Mouse (Mus musculus): ENCODE measurements around the gene 9430015G10Rik. TPM values are rescaled to one million over a fixed set of nuclear protein-coding genes. Genes with fewer than 3 reads are reported as not detected.
A peak's percentile ranks its signal among the peaks of the same experiment; 100 is the strongest.
"Not testable (repeated sequence)": the region's sequence is repeated elsewhere in the genome, so short reads cannot be mapped to it uniquely, and the experiment has no call there.

The 9430015G10Rik gene
- total RNA-seq, 2 experiments from 2014 or later = 30.7 to 34.7 TPM

DNA sequence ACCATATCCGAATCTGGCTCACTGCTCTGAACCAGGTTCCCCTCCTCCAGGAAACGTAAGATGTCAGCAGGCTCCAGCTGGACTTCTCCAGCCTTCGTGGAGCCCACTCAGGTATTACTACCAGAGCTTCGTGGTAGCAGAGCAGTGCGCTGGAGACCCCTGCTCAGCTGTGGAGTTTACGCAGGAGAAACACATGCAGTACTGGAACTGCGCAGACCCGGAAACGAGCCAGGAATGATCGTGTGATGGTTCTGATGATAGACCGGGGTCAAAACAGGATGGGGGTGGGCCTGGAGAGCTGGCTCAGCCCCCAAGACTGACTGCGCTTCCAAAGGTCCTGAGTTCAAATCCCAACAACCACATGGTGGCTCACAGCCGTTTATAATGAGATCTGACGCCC is 26.0 kb downstream of the 9430015G10Rik start:
- intact Hi-C loops (cut with DNase I) = no loop called here
- DNase-seq (ENCODE audit: extremely low spot score in 1 of 2, low spot score in 2 of 2) = no peak
- no peak for TF ChIP-seq CTCF (IDR thresholded peaks at IDR 0.05)
- Histone ChIP-seq H3K4me3 (no peak overlapping the region), H3K27ac (no peak overlapping the region)

- H3K4me3 ChIP-seq = no peak overlapping the region
- DNase-seq (ENCODE audit: extremely low spot score in 1 of 2, low spot score in 2 of 2) = no peak
- intact Hi-C loops (cut with DNase I) = no loop called here
- H3K27ac ChIP-seq = no peak overlapping the region
- no peak for TF ChIP-seq CTCF (IDR thresholded peaks at IDR 0.05)
Measured at GRCm38 (mm10) chr4:156136285-156137100, 26.7 kb downstream of the 9430015G10Rik start.

DNA sequence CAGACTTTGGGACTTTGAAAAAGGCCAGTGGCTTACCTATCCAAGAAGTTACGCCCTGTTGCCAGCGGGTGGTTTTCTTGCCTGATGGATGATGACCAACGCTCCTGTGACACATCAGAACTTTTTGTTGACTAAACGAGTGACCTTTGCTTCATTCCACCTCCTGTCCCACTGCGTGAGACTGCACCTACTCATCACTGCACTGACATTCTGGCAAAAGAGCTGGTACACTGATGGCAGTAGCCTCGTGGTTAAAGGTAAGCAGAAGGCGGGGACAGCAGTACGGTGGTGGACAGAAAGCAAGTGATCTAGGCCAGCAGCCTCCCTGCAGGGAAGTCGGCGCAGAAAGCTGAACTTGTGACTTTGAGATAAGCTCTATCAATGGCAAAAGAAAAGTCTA is 41.1 kb downstream of the 9430015G10Rik start:
- H3K27ac ChIP-seq; intact Hi-C loops (cut with DNase I); H3K4me3 ChIP-seq: not testable (repeated sequence)
- DNase-seq (ENCODE audit: extremely low spot score in 1 of 2, low spot score in 2 of 2) = peak in 1 of 2 experiments; percentile 1

DNA sequence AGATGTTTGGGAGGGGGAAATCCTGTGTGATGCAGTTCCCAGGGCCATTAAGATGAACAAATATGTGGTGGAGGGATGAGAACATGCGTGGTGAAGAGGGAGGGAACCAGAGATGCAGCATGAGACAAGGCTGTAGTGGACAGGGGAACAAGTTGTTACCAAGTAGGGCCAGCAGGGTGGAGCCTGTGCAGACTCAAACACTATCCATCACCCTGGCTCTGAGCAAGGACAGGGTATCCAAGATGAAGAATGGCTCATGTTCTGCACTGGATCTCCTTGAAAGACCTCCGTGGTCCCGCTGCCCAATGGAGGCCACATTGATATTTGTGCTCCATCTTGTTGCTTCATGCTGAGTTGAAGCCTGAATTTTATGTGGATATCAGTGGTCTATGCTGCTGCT is 45.0 kb downstream of the 9430015G10Rik start:
- no peak for TF ChIP-seq CTCF (IDR thresholded peaks at IDR 0.05)
- H3K4me3 ChIP-seq = no peak overlapping the region
- intact Hi-C loops (cut with DNase I) = no loop called here
- no peak overlapping the region for H3K27ac ChIP-seq
- peak in 1 of 2 experiments; percentile 3 for DNase-seq (ENCODE audit: extremely low spot score in 1 of 2, low spot score in 2 of 2)

DNA sequence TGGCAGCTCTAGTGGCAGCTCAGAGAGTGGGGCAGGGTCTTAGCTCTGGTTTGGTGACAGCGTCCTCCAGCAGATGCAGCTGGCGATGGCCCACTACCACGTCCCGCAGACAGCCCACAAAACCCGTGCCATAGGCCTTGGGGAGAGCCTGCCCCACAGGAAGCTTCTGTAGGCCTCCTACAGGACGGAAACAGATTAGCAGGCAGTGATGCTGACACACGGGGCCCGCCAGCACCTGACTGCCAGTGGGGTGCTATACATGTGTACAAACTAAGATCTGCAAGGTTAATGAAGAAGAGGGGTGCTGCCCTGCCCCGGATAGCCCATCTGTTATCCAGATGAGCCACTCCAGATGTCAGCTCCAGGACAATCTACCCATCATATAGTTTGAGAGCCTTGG is 56.7 kb downstream of the 9430015G10Rik start:
- peak in 1 of 2 experiments; percentile 7 for DNase-seq (ENCODE audit: extremely low spot score in 1 of 2, low spot score in 2 of 2)
- no peak overlapping the region for H3K27ac ChIP-seq
- intact Hi-C loops (cut with DNase I) = no loop called here
- no peak overlapping the region for H3K4me3 ChIP-seq
- TF ChIP-seq CTCF (IDR thresholded peaks at IDR 0.05) = peak; percentile 10; the same call in 1 of the 2 replicates

- no peak for TF ChIP-seq CTCF (IDR thresholded peaks at IDR 0.05)
- Histone ChIP-seq H3K27ac (no peak overlapping the region), H3K4me3 (no peak overlapping the region)
- intact Hi-C loops (cut with DNase I) = no loop called here
- DNase-seq (ENCODE audit: extremely low spot score in 1 of 2, low spot score in 2 of 2) = no peak
Measured at GRCm38 (mm10) chr4:156168611-156169010, 58.8 kb downstream of the 9430015G10Rik start.

DNA sequence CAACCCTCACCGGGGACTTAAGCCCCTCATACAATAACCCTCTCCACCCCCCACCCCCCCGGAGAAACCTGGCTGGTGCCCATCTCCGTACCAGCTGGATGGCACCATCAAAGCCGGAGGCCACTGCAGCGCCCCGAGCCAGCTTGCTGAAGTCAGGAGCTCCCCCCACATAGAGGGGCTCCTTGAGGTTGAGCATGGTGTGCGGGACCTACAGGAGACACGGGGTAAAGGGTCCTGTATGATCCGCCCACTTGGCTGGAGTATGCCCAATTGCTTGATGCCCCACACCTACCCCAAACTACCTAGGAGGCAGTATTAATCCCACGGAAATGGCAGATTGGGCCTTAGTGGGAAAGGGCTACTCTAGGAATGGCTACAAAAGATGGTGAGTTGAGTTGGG is 59.3 kb downstream of the 9430015G10Rik start:
- H3K4me3 ChIP-seq = no peak overlapping the region
- no peak for TF ChIP-seq CTCF (IDR thresholded peaks at IDR 0.05)
- no peak overlapping the region for H3K27ac ChIP-seq
- intact Hi-C loops (cut with DNase I) = no loop called here
- DNase-seq (ENCODE audit: extremely low spot score in 1 of 2, low spot score in 2 of 2) = no peak

DNA sequence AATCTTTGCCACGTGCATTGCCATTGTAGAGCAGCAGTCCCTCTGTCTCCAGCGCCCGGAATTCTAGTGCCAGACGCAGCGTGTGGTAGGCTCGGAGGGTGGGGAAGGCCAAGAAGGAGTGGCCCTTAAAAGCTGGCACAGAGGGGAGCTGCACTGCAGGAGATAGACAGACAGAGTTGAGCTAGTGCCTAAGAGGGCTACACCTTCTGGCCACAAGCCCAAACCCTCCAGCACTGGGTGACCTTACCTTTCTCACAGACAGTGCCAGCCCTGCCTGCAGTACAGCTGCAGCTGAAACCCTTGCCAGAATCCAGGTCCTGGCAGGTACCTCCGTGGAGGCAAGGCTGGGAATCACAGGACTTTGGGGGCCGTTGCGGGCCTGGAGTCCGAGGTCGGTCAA is 62.0 kb downstream of the 9430015G10Rik start:
- no peak for TF ChIP-seq CTCF (IDR thresholded peaks at IDR 0.05)
- DNase-seq (ENCODE audit: extremely low spot score in 1 of 2, low spot score in 2 of 2) = no peak
- Histone ChIP-seq H3K4me3 (no peak overlapping the region), H3K27ac (no peak overlapping the region)
- intact Hi-C loops (cut with DNase I) = no loop called here

Other genes with a start within 250 kb of the 9430015G10Rik start
- gene Tas1r3, start 246.6 kb upstream of the 9430015G10Rik start, total RNA-seq (2021) = under 1 TPM; 0.23 to 0.30 TPM
- gene Cptp, start 240.5 kb upstream of the 9430015G10Rik start, total RNA-seq (2021) = 10 to 100 TPM; 21.7 to 28.9 TPM
- 10 to 100 TPM; 37.3 to 41.1 TPM for gene Ints11, start 240.4 kb upstream of the 9430015G10Rik start, total RNA-seq (2021)
- gene Pusl1, start 218.2 kb upstream of the 9430015G10Rik start, total RNA-seq (2021) = 10 to 100 TPM; 55.0 to 61.2 TPM
- 100 to 1,000 TPM; 139 to 152 TPM for gene Acap3, start 218.2 kb upstream of the 9430015G10Rik start, total RNA-seq (2021)
- 10 to 100 TPM; 70.3 to 80.5 TPM for gene Ube2j2, start 166.2 kb upstream of the 9430015G10Rik start, total RNA-seq (2021)
- 10 to 100 TPM; 18.9 to 19.7 TPM for gene C1qtnf12, start 147.7 kb upstream of the 9430015G10Rik start, total RNA-seq (2021)
- 10 to 100 TPM in 1 of 2 experiments, 1 to 10 TPM in 1; 9.1 to 10.8 TPM for gene B3galt6, start 117.3 kb upstream of the 9430015G10Rik start, total RNA-seq (2021)
- gene Sdf4, start 117.1 kb upstream of the 9430015G10Rik start, total RNA-seq (2021) = 100 to 1,000 TPM; 187 to 193 TPM
- 1 to 10 TPM; 1.7 to 2.4 TPM for gene Tnfrsf4, start 96.1 kb upstream of the 9430015G10Rik start, total RNA-seq (2021)
- not detected for gene Tnfrsf18, start 83.8 kb upstream of the 9430015G10Rik start, total RNA-seq (2021)
- under 1 TPM in 1 of 2 experiments, not detected in 1; 0.79 TPM for gene Ttll10, start 50.6 kb upstream of the 9430015G10Rik start, total RNA-seq (2021)
- 1 to 10 TPM in 1 of 2 experiments, under 1 TPM in 1; 0.95 to 1.3 TPM for gene Rnf223, start 20.5 kb downstream of the 9430015G10Rik start, total RNA-seq (2021)
- gene Agrn, start 87.5 kb downstream of the 9430015G10Rik start, total RNA-seq (2021) = 100 to 1,000 TPM; 142 to 147 TPM
- gene Isg15, start 90.8 kb downstream of the 9430015G10Rik start, total RNA-seq (2021) = 1 to 10 TPM; 1.1 to 1.5 TPM
- gene AW011738, start 93.3 kb downstream of the 9430015G10Rik start, total RNA-seq (2021) = 1 to 10 TPM; 6.4 to 6.6 TPM
- gene Perm1, start 105.9 kb downstream of the 9430015G10Rik start, total RNA-seq (2021) = under 1 TPM; 0.25 to 0.30 TPM
- gene Plekhn1, start 124.9 kb downstream of the 9430015G10Rik start, total RNA-seq (2021) = 10 to 100 TPM; 39.6 to 39.8 TPM
- gene Noc2l, start 126.0 kb downstream of the 9430015G10Rik start, total RNA-seq (2021) = 10 to 100 TPM; 73.5 to 76.6 TPM
- gene Samd11, start 145.7 kb downstream of the 9430015G10Rik start, total RNA-seq (2021) = 1 to 10 TPM; 5.3 to 6.3 TPM
- gene Vmn2r-ps159, start 221.1 kb downstream of the 9430015G10Rik start, total RNA-seq (2021) = not detected